Mouse (Mus musculus) heart, adult 2 months (tissue): ENCODE results near the gene Casp7.

ENCODE experiments used
- CTCF ChIP-seq: fragments of 200-600 bp; IDR thresholded peaks from 2 replicates; pipeline ENCODE4 v1.8.1; 2022; ENCODE audit warnings: antibody characterized with exemption, mild to moderate bottlenecking, moderate library complexity
- EP300 ChIP-seq: fragments of 200-500 bp; IDR thresholded peaks from 2 replicates; pipeline ENCODE4 v1.6.1; 2011; ENCODE audit warnings: low read depth, low read length, control low read depth; ENCODE audit not compliant: insufficient read depth
- POLR2A ChIP-seq: fragments of 200-500 bp; IDR thresholded peaks from 2 replicates; pipeline ENCODE4 v1.6.1; 2011; ENCODE audit warnings: mild to moderate bottlenecking, low read depth, low read length, control low read depth; ENCODE audit not compliant: insufficient read depth

- TF ChIP-seq POLR2A (no peak), EP300 (no peak), CTCF (no peak)
These were observed 29.2 kb upstream of the Casp7 start for GRCm38 (mm10) chr19:56367778-56368177.
